Mouse (Mus musculus): ENCODE measurements at regions not wholly inside any gene's neighbourhood (a gene's known extent, or its start where the extent isn't known, plus 50 kb on each side); places are given as distances from the start of the nearest gene placed in this dataset.
"Not testable (repeated sequence)": the region's sequence is repeated elsewhere in the genome, so short reads cannot be mapped to it uniquely, and the experiment has no call there.

DNA sequence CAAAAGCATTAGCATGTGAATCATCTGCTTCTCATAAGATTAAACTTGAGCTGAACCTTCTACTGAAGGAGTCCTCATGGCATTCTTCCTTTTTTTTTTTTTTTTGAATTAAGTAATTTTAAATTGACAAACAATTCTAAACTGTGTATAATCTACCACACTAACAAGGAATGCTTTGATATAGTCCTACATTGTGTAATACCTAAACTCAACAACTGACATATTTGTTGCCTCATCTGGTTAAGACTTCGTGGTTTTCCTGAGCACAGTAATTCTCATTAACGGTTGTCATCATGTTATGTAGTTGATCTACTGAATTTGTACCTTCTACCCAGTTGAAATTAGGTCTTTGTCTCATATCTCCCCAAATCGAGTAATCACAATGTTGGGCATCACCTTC is 83.9 kb upstream of the Hcrtr2 start:
- ATAC-seq (ENCODE audit: insufficient number of reproducible peaks, low FRiP score, low TSS enrichment, low read depth) (no peak), DNase-seq (ENCODE audit: low spot score) (no peak)
- 84% methylated on average over 3 of the region's 3 CpGs for WGBS
- H3K36me3 ChIP-seq (ENCODE audit: control insufficient read depth, insufficient read depth, low read length), result no peaks in the 10 kb centered on the region
- no peaks in the 10 kb centered on the region for H3K9me3 ChIP-seq (ENCODE audit: control insufficient read depth, low read length)
- no peaks in the 10 kb centered on the region for H3K4me1 ChIP-seq (ENCODE audit: control insufficient read depth, insufficient read depth, low read length)
- no peaks in the 10 kb centered on the region for H3K27me3 ChIP-seq (ENCODE audit: control insufficient read depth, insufficient read depth, low read length)
- no peak overlapping the region for H3K4me3 ChIP-seq (ENCODE audit: low read depth, low read length)
- no peak overlapping the region for H3K27ac ChIP-seq (replicated peaks; ENCODE audit: low read depth, low read length)
- no peak overlapping the region for H3K9ac ChIP-seq (ENCODE audit: low read length)
- no peak overlapping the region for H3K4me2 ChIP-seq (ENCODE audit: low read depth, severe bottlenecking)

DNA sequence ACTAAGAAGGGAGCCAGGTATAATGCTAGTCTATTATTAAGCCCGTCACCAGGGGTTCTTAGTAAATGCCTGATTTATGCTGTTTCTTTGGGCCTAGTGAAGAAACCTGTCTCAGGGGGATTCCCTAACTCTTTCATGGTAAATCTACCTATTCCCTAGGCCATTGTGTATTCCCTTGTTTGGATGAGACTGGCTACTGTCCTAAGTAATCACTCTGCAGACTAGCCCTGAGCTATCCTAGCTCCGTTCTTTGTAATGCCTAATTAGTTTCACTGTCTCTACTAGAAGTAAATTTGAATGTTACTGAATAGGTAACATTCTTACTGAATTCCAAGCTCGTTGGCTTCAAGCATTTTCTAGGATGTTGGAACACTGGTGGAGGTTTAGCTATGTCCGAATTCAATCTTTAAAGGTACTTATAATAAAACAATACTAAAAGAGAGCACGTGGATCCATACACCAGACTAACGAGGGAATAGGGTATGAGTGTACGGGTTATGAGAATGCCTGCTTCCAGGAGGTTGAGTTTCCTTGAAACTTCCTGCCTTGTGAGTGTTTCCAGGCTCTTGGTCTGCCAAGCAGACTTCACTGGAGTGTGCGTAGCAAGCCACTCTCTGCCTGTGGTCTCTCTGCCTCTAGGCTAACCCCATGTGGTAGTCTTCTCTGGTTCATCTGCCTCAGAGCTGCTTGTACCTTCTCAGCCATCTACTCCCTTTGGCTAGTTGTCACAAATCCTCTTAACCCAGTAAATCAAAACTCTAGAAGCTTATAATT is 78.4 kb upstream of the Hcrtr2 start:
- 91% methylated on average over 8 of the region's 8 CpGs for WGBS
- not testable (repeated sequence) for H3K27ac ChIP-seq (replicated peaks; ENCODE audit: low read depth, low read length); H3K4me2 ChIP-seq (ENCODE audit: low read depth, severe bottlenecking); H3K9me3 ChIP-seq (ENCODE audit: control insufficient read depth, low read length); H3K4me1 ChIP-seq (ENCODE audit: control insufficient read depth, insufficient read depth, low read length); H3K27me3 ChIP-seq (ENCODE audit: control insufficient read depth, insufficient read depth, low read length); H3K4me3 ChIP-seq (ENCODE audit: low read depth, low read length); H3K9ac ChIP-seq (ENCODE audit: low read length); ATAC-seq (ENCODE audit: insufficient number of reproducible peaks, low FRiP score, low TSS enrichment, low read depth); H3K36me3 ChIP-seq (ENCODE audit: control insufficient read depth, insufficient read depth, low read length); DNase-seq (ENCODE audit: low spot score)

DNA sequence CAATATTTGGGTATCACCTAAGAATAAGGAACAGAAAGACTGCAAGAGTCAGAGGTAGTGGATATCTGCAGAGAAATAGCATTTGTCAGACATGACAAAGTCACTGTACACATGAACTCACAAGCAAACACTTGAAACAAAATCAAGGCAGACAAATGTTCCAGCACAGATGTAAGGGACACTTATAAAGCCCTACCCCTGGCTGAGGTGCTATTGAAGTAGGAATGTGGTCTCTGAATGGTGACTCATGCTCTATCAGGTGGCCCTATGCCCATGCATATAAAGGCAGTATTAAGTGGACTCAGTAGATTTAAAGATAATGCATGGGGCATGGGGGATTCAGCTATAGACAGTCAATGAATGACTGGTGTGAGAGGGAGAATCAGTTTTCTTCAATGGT is 77.2 kb upstream of the Hcrtr2 start:
- H3K9me3 ChIP-seq (ENCODE audit: control insufficient read depth, low read length), result no peaks in the 10 kb centered on the region
- H3K27me3 ChIP-seq (ENCODE audit: control insufficient read depth, insufficient read depth, low read length), result no peaks in the 10 kb centered on the region
- H3K4me1 ChIP-seq (ENCODE audit: control insufficient read depth, insufficient read depth, low read length), result no peaks in the 10 kb centered on the region
- no peaks in the 10 kb centered on the region for H3K36me3 ChIP-seq (ENCODE audit: control insufficient read depth, insufficient read depth, low read length)
- no peak for DNase-seq (ENCODE audit: low spot score)
- no peak for ATAC-seq (ENCODE audit: insufficient number of reproducible peaks, low FRiP score, low TSS enrichment, low read depth)
- no peak overlapping the region for H3K9ac ChIP-seq (ENCODE audit: low read length)
- no peak overlapping the region for H3K27ac ChIP-seq (replicated peaks; ENCODE audit: low read depth, low read length)
- no peak overlapping the region for H3K4me2 ChIP-seq (ENCODE audit: low read depth, severe bottlenecking)
- no peak overlapping the region for H3K4me3 ChIP-seq (ENCODE audit: low read depth, low read length)

DNA sequence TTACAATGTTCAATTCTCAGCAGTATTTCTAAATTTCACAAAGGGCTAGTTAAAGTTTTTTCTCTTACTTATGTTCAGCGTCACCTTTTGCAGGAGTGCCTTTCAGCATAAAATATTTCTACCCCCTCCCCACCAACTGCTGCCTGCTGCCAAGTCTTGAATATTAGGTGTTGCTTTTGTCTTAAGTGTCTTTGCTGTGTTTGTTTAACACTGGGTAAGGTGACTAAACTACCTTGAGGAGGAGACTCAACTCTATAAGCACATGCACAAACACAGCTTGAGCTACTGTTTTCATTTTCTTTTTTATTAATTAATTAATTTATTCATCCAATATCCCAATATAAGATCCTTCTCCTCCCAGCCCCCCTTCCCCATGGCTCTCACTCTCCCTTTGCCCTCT is 70.1 kb upstream of the Hcrtr2 start:
- Histone ChIP-seq H3K36me3 (ENCODE audit: control insufficient read depth, insufficient read depth, low read length) (no peaks in the 10 kb centered on the region), H3K9me3 (ENCODE audit: control insufficient read depth, low read length) (no peaks in the 10 kb centered on the region), H3K4me2 (ENCODE audit: low read depth, severe bottlenecking) (no peak overlapping the region), H3K4me3 (ENCODE audit: low read depth, low read length) (no peak overlapping the region), H3K9ac (ENCODE audit: low read length) (no peak overlapping the region), H3K27me3 (ENCODE audit: control insufficient read depth, insufficient read depth, low read length) (no peaks in the 10 kb centered on the region), H3K27ac (replicated peaks; ENCODE audit: low read depth, low read length) (no peak overlapping the region), H3K4me1 (ENCODE audit: control insufficient read depth, insufficient read depth, low read length) (no peaks in the 10 kb centered on the region)
- DNase-seq (ENCODE audit: low spot score), result no peak
- no peak for ATAC-seq (ENCODE audit: insufficient number of reproducible peaks, low FRiP score, low TSS enrichment, low read depth)
- WGBS, result 87% methylated on average over 1 of the region's 1 CpGs

DNA sequence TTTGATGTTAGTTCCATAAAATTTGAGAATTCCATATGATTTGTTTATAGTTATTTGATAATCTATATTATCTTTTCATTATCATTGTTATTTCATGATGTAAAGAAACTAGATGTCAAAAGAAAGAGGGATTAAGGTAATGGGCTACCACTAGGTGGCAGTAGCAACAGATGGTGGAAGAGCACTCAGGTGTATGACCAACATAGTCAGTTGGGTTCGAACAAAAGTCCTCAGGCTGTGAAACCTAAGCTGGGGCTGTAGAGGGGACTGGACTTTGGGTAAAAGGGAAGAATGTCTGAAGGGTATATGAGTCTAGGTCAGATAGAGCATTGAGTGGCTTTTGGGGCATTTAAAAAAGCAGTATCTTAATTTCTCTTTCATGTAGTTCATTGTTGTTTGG is 67.2 kb upstream of the Hcrtr2 start:
- H3K27ac ChIP-seq (replicated peaks; ENCODE audit: low read depth, low read length), result no peak overlapping the region
- ATAC-seq (ENCODE audit: insufficient number of reproducible peaks, low FRiP score, low TSS enrichment, low read depth) (no peak), DNase-seq (ENCODE audit: low spot score) (peak; percentile 44)
- no peaks in the 10 kb centered on the region for H3K4me1 ChIP-seq (ENCODE audit: control insufficient read depth, insufficient read depth, low read length)
- H3K9ac ChIP-seq (ENCODE audit: low read length), result no peak overlapping the region
- H3K4me3 ChIP-seq (ENCODE audit: low read depth, low read length), result no peak overlapping the region
- no peaks in the 10 kb centered on the region for H3K9me3 ChIP-seq (ENCODE audit: control insufficient read depth, low read length)
- no peak overlapping the region for H3K4me2 ChIP-seq (ENCODE audit: low read depth, severe bottlenecking)
- H3K36me3 ChIP-seq (ENCODE audit: control insufficient read depth, insufficient read depth, low read length), result no peaks in the 10 kb centered on the region
- WGBS, result 54% methylated on average over 1 of the region's 1 CpGs
- no peaks in the 10 kb centered on the region for H3K27me3 ChIP-seq (ENCODE audit: control insufficient read depth, insufficient read depth, low read length)
